Mouse (Mus musculus) gastrocnemius, postnatal 4 days (tissue): ENCODE data around the gene Urah. TPM values are rescaled to one million over a fixed set of nuclear protein-coding genes. Genes with fewer than 3 reads are reported as not detected.
A peak's percentile ranks its signal among the peaks of the same experiment; 100 is the strongest.

Experiments
- DNase-seq, 2 experiments: peaks; one replicate each; pipeline ENCODE4 v3.0.0; 2021 to 2022; ENCODE audit warnings: low spot score in 2 of 2, mixed read lengths in 2 of 2
- total RNA-seq, 2 experiments: library from RNA; stranded (reverse); gene quantifications; 2 replicates each; pipeline ENCODE4 v1.2.3; 2021

Urah gene
- total RNA-seq, 2 experiments from 2014 or later, result 0.44 TPM; not detected in 1

GRCm38 (mm10) chr7:140864761-140865160 is 29.9 kb downstream of the Urah start:
- DNase-seq, result no peak

- no peak for DNase-seq
These were observed 39.4 kb downstream of the Urah start for GRCm38 (mm10) chr7:140874224-140874623.

- no peak for DNase-seq
These were observed 42.5 kb downstream of the Urah start for GRCm38 (mm10) chr7:140877364-140877763.

GRCm38 (mm10) chr7:140879355-140879754 is 44.5 kb downstream of the Urah start:
- no peak for DNase-seq

GRCm38 (mm10) chr7:140880419-140880818 is 45.6 kb downstream of the Urah start:
- DNase-seq, result no peak

- DNase-seq, result no peak
These were observed 46.2 kb downstream of the Urah start for GRCm38 (mm10) chr7:140880865-140881515.

- peak; percentile 94 to 96 for DNase-seq
These were observed 47.1 kb downstream of the Urah start, which contains the start of the genes Psmd13 and Sirt3 for GRCm38 (mm10) chr7:140881696-140882468. Gene Psmd13, plus strand, starts transcription at chr7:140881968. Gene Sirt3, minus strand, starts transcription at chr7:140882309.

- no peak for DNase-seq
These were observed 47.6 kb downstream of the Urah start for GRCm38 (mm10) chr7:140882469-140882803.

Other genes starting within 250 kb of the Urah start
- gene Olfr46, start 233.7 kb upstream of the Urah start, total RNA-seq, result not detected
- not detected for gene Olfr61, start 206.0 kb upstream of the Urah start, total RNA-seq
- not detected for gene Olfr53, start 188.6 kb upstream of the Urah start, total RNA-seq
- under 1 TPM in 1 of 2 experiments, not detected in 1; 0.02 TPM for gene Olfr539, start 175.1 kb upstream of the Urah start, total RNA-seq
- not detected for gene Olfr45, start 153.1 kb upstream of the Urah start, total RNA-seq
- gene Olfr541, start 137.8 kb upstream of the Urah start, total RNA-seq, result not detected
- gene Cyp2e1, start 71.3 kb upstream of the Urah start, total RNA-seq, result 1 to 10 TPM in 1 of 2 experiments, under 1 TPM in 1; 0.54 to 3.6 TPM
- gene Syce1, start 47.2 kb upstream of the Urah start, total RNA-seq, result not detected
- gene Zfp941, start 12.8 kb upstream of the Urah start, total RNA-seq, result under 1 TPM in 1 of 2 experiments, not detected in 1; 0.07 TPM
- not detected for gene Scgb1c1, start 10.5 kb downstream of the Urah start, total RNA-seq
- gene Odf3, start 12.8 kb downstream of the Urah start, total RNA-seq, result not detected
- not detected for gene Gm45785, start 21.3 kb downstream of the Urah start, total RNA-seq
- gene Ric8a, start 21.9 kb downstream of the Urah start, total RNA-seq, result 10 to 100 TPM; 35.4 to 40.9 TPM
- gene Bet1l, start 22.6 kb downstream of the Urah start, total RNA-seq, result 10 to 100 TPM; 23.7 to 24.5 TPM
- 100 to 1,000 TPM; 120 to 129 TPM for gene Psmd13, start 47.0 kb downstream of the Urah start, total RNA-seq
- gene Sirt3, start 47.3 kb downstream of the Urah start, total RNA-seq, result 10 to 100 TPM; 16.4 to 18.9 TPM
- 100 to 1,000 TPM; 754 to 792 TPM for gene Cox8b, start 65.4 kb downstream of the Urah start, total RNA-seq
- under 1 TPM in 1 of 2 experiments, not detected in 1; 0.08 TPM for gene Nlrp6, start 85.9 kb downstream of the Urah start, total RNA-seq
- 10 to 100 TPM; 15.8 to 16.6 TPM for gene Pgghg, start 106.4 kb downstream of the Urah start, total RNA-seq
- 1 to 10 TPM; 2.0 to 2.4 TPM for gene Ifitm5, start 115.3 kb downstream of the Urah start, total RNA-seq
- gene Gm45717, start 120.9 kb downstream of the Urah start, total RNA-seq, result not detected
- 100 to 1,000 TPM; 238 to 274 TPM for gene Ifitm2, start 121.0 kb downstream of the Urah start, total RNA-seq
- 1 to 10 TPM; 4.9 to 8.2 TPM for gene Ifitm1, start 132.2 kb downstream of the Urah start, total RNA-seq
- gene Ifitm3, start 175.8 kb downstream of the Urah start, total RNA-seq, result 10 to 100 TPM; 75.0 to 79.2 TPM
- gene Ifitm6, start 182.9 kb downstream of the Urah start, total RNA-seq, result 1 to 10 TPM in 1 of 2 experiments, not detected in 1; 1.2 TPM
- not detected for gene Gm17387, start 194.1 kb downstream of the Urah start, total RNA-seq
- gene B4galnt4, start 226.1 kb downstream of the Urah start, total RNA-seq, result under 1 TPM; 0.22 to 0.62 TPM
- under 1 TPM; 0.25 to 0.54 TPM for gene Pkp3, start 243.2 kb downstream of the Urah start, total RNA-seq